Mouse (Mus musculus) liver, adult 2 months (tissue): ENCODE results near the gene Ube2b. TPM values are rescaled to one million over a fixed set of nuclear protein-coding genes. Genes with fewer than 3 reads are reported as not detected.

ENCODE experiments used
- DNase-seq: peaks from one replicate; pipeline ENCODE4 v3.0.0-alpha.2; 2011; ENCODE audit warnings: low read depth, low spot score; ENCODE audit errors: extremely low read depth
- H3K27ac ChIP-seq: fragments of 200-500 bp; replicated peaks from 2 replicates; pipeline ENCODE4 v1.5.1; 2012; ENCODE audit warnings: low read depth, mild to moderate bottlenecking, control low read depth, inconsistent platforms, low read length; ENCODE audit not compliant: insufficient read depth
- H3K27me3 ChIP-seq: fragments of 200-500 bp; 2 replicates; pipeline ENCODE4 v1.6.1; 2012; ENCODE audit warnings: mild to moderate bottlenecking, moderate library complexity, low read length, inconsistent platforms; ENCODE audit not compliant: control insufficient read depth, insufficient read depth
- H3K36me3 ChIP-seq: fragments of 200-500 bp; 2 replicates; pipeline ENCODE4 v1.6.1; 2012; ENCODE audit warnings: low read length, inconsistent platforms; ENCODE audit not compliant: control insufficient read depth, insufficient read depth
- H3K4me1 ChIP-seq: fragments of 200-500 bp; 2 replicates; pipeline ENCODE4 v1.6.1; 2011; ENCODE audit warnings: low read length; ENCODE audit not compliant: control insufficient read depth, insufficient read depth
- H3K4me3 ChIP-seq: fragments of 200-500 bp; 2 replicates; pipeline ENCODE4 v1.5.1; 2011; ENCODE audit warnings: low read depth, mild to moderate bottlenecking, control low read depth, low read length, moderate library complexity; ENCODE audit not compliant: insufficient read depth
- H3K79me2 ChIP-seq: fragments of 200-500 bp; 2 replicates; pipeline ENCODE4 v1.6.1; 2012; ENCODE audit warnings: inconsistent platforms, mild to moderate bottlenecking, low read length, moderate library complexity; ENCODE audit not compliant: control insufficient read depth, insufficient read depth
- H3K9ac ChIP-seq: fragments of 200-500 bp; 2 replicates; pipeline ENCODE4 v1.6.1; 2012; ENCODE audit warnings: low read depth, mild to moderate bottlenecking, control low read depth, inconsistent platforms, low read length
- CTCF ChIP-seq: fragments of 200-500 bp; IDR thresholded peaks from 2 replicates; pipeline ENCODE4 v1.5.1; 2011; ENCODE audit warnings: low read depth, low read length, control low read depth
- POLR2A ChIP-seq: fragments of 200-500 bp; IDR thresholded peaks from 2 replicates; pipeline ENCODE4 v1.6.1; 2011; ENCODE audit warnings: low read length, control low read depth; ENCODE audit not compliant: insufficient read depth; ENCODE audit errors: extremely low read depth
- WGBS: fragments of 180-500 bp; shearing (Covaris S2); methylation state at CpG from one replicate; pipeline ENCODE4 v1.1.7; 2018; 5-methylcytosine and 5-hydroxymethylcytosine counted together
- polyA plus RNA-seq: library from polyadenylated mRNA; depleted of rRNA; stranded (reverse); fragments of >200 nt; gene quantifications from 2 replicates; pipeline ENCODE4 v1.2.3, GENCODE M21; 2012; rRNA removed
- total RNA-seq: library from RNA; depleted of rRNA; stranded (reverse); fragments of >200 nt; gene quantifications from 2 replicates; pipeline ENCODE4 v1.2.3, GENCODE M21; 2014; rRNA removed

Ube2b gene
- total and polyA plus RNA-seq, 2 experiments: 50.2 to 107 TPM

DNA sequence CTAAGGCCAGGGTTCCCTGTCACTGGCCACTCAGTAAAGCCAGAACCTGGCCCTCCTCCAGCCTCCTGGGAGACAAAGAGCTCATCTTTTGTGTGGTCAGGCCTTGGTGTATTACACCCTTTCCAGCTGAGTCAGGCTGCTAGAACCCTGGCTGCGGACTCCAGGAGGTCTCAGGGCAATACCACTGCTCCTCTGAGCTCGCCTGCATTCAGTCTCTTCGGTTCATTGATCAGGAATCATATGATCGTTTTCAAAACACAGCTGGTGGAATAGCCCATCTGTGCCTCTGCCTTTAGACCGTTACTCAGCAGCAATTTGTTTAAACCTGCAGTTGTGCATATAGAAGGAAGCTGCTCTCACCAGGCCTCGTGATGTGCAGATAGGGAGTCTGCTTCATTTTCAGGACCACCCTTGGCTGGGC, 63.2 kb downstream of the Ube2b start:
- Histone ChIP-seq H3K36me3 (no peaks in the 10 kb centered on the region), H3K4me3 (no peak overlapping the region), H3K9ac (no peak overlapping the region), H3K27me3 (no peaks in the 10 kb centered on the region), H3K79me2 (no peaks in the 10 kb centered on the region), H3K4me1 (0 out of 2 replicates have a peak, but pooled peaks cover 2% of the 10 kb centered on the region), H3K27ac (no peak overlapping the region)
- DNase-seq: no peak
- 89% methylated on average over 6 of the region's 6 CpGs for WGBS
- TF ChIP-seq CTCF (no peak), POLR2A (no peak)

GRCm38 (mm10) chr11:51935636-51936434, 64.7 kb downstream of the Ube2b start:
- no peak for DNase-seq
- no peak for TF ChIP-seq POLR2A
- no peak for TF ChIP-seq CTCF
- H3K27me3 ChIP-seq: no peaks in the 10 kb centered on the region
- no peaks in the 10 kb centered on the region for H3K79me2 ChIP-seq
- H3K4me3 ChIP-seq: no peak overlapping the region
- H3K4me1 ChIP-seq: 0 out of 2 replicates have a peak, but pooled peaks cover 2% of the 10 kb centered on the region
- 77% methylated on average over 5 of the region's 5 CpGs for WGBS
- H3K9ac ChIP-seq: no peak overlapping the region
- no peak overlapping the region for H3K27ac ChIP-seq
- no peaks in the 10 kb centered on the region for H3K36me3 ChIP-seq

Other genes starting within 250 kb of the Ube2b start
- gene Sec24a, start 237.1 kb downstream of the Ube2b start, total RNA-seq: 45.1 and 51.1 TPM in 2 replicates
- 30.6 and 35.3 TPM in 2 replicates for gene Sec24a, start 237.1 kb downstream of the Ube2b start, polyA plus RNA-seq
- gene Sar1b, start 237.1 kb downstream of the Ube2b start, total RNA-seq: 257 and 370 TPM in 2 replicates
- 61.0 and 75.6 TPM in 2 replicates for gene Sar1b, start 237.1 kb downstream of the Ube2b start, polyA plus RNA-seq
- gene Jade2, start 143.1 kb downstream of the Ube2b start, total RNA-seq: 2.7 and 3.7 TPM in 2 replicates
- 3.6 and 4.1 TPM in 2 replicates for gene Jade2, start 143.1 kb downstream of the Ube2b start, polyA plus RNA-seq
- gene Cdkn2aipnl, start 33.1 kb downstream of the Ube2b start, total RNA-seq: 11.5 and 12.6 TPM in 2 replicates
- 7.5 and 9.4 TPM in 2 replicates for gene Cdkn2aipnl, start 33.1 kb downstream of the Ube2b start, polyA plus RNA-seq
- 0.20 and 1.7 TPM in 2 replicates for gene Cdkl3, start 3.5 kb upstream of the Ube2b start, total RNA-seq
- 0.05 and 0.11 TPM in 2 replicates for gene Cdkl3, start 3.5 kb upstream of the Ube2b start, polyA plus RNA-seq
- 35.2 and 37.3 TPM in 2 replicates for gene Ppp2ca, start 97.9 kb upstream of the Ube2b start, total RNA-seq
- 17.5 and 21.2 TPM in 2 replicates for gene Ppp2ca, start 97.9 kb upstream of the Ube2b start, polyA plus RNA-seq
- gene Olfr1373, start 144.8 kb upstream of the Ube2b start, total RNA-seq: not detected in 2 replicates
- not detected in 2 replicates for gene Olfr1373, start 144.8 kb upstream of the Ube2b start, polyA plus RNA-seq
- 0.18 TPM in 1 of 2 replicates, not detected in the other for gene Olfr1371, start 213.2 kb upstream of the Ube2b start, total RNA-seq
- not detected in 2 replicates for gene Olfr1371, start 213.2 kb upstream of the Ube2b start, polyA plus RNA-seq
- gene Skp1a, start 231.2 kb upstream of the Ube2b start, total RNA-seq: 257 and 318 TPM in 2 replicates
- 26.0 and 37.2 TPM in 2 replicates for gene Skp1a, start 231.2 kb upstream of the Ube2b start, polyA plus RNA-seq